Mouse (Mus musculus): ENCODE results near the gene Olfr820.

GRCm38 (mm10) chr10:130030048-130030447 lies 17.6 kb downstream of the Olfr820 start, which contains the start of gene Olfr821:
- TF ChIP-seq CTCF (conservative IDR thresholded peaks at IDR 0.05; ENCODE audit: low read length) = no peak
- no peak for TF ChIP-seq NANOG (IDR thresholded peaks at IDR 0.05; ENCODE audit: borderline replicate concordance, low read length)
